9 mouse cellular contexts compared by ENCODE assay signal in the genomic region with DNA sequence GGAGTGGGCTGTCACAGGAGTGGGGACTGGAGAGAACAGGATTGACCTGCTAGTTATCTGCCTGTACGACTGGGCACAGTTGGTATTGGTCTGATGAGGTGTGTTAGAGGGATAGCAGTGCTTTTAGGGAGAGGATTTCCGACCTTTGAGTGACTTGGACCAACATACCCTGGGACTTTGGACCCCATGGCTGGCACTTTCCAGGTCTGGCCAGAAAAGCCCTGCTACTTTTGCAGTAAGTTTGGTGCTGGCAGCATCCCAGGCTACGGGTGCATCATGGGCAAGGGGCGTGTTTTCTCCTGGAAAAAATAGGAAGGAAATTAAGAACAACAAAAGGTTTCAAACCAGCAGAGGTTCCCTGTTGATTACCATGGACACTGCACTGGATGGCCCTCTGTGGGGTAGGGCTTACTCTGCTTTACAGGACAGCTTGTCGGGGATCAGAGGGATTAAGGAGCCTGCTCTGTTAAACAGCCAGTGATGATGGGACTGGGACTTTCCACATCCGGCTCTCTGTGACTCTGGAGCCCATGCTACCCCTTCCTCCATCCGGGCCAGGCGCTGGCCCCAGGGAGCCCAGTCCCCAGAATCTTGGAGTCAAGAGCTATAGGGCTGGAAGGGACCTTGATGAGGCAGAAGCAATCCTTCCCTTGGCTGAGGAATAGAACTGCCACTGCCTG. TPM values are rescaled to one million over a fixed set of nuclear protein-coding genes. Genes with fewer than 3 reads are reported as not detected.
DNase-seq lines count a peak whose midpoint lies in the region; ATAC-seq lines count a peak whose summit lies in the region.
"Had no signal": no experiment of that assay in that cellular context is flagged by ENCODE, and none has a peak within 500 bp of the region (broad histone marks: within the 10 kb centered on the region; RNA-seq: fewer than 3 reads in every experiment).

No protein-coding gene starts in this region.

- H3K27me3 ChIP-seq in heart, embryonic 10.5 days (ENCODE audit: insufficient read depth, poor library complexity, severe bottlenecking), result no peaks in the 10 kb centered on the region
- no peaks in the 10 kb centered on the region for H3K27me3 ChIP-seq in heart, embryonic 15.5 days

- no peaks in the 10 kb centered on the region for H3K9me3 ChIP-seq in heart, embryonic 10.5 days
- H3K9me3 ChIP-seq in heart, embryonic 15.5 days (replicated peaks), result no peaks in the 10 kb centered on the region

- DNase-seq in heart, embryonic 10.5 days (ENCODE audit: low spot score), result no peak
- DNase-seq in heart, postnatal 25 days (ENCODE audit: low spot score), result no peak
- peak; percentile 37 to 72 for DNase-seq in adrenal gland, postnatal 36 days
- DNase-seq in kidney, postnatal 4 days, result peak; percentile 59 to 77
- DNase-seq in yolk sac, embryonic 10.5 days (ENCODE audit: low spot score), result no peak
- DNase-seq in spleen, postnatal 14 days (ENCODE audit: low spot score in 2 of 2), result no peak
- DNase-seq in right cerebral cortex, postnatal 14 days, result no peak
- DNase-seq: thymus, adult 2 months had no signal

- H3K4me2 ChIP-seq in heart, embryonic 15.5 days, result no peak overlapping the region

- intact Hi-C loops in heart, postnatal 25 days (cut with DNase I), result no loop called here

- peaks cover 83% of the 10 kb centered on the region for H3K4me1 ChIP-seq in heart, embryonic 10.5 days
- H3K4me1 ChIP-seq in heart, embryonic 15.5 days (replicated peaks), result peaks cover 70% of the 10 kb centered on the region

- H3K9ac ChIP-seq in heart, embryonic 15.5 days, result peak overlapping the region; percentile 11; the same call in 1 of the 2 replicates

- 51% methylated on average over 8 of the region's 8 CpGs for WGBS in heart, embryonic 10.5 days
- 53% methylated on average over 8 of the region's 8 CpGs for WGBS in heart, embryonic 15.5 days

- ATAC-seq in heart, embryonic 15.5 days (replicated peaks; ENCODE audit: insufficient number of reproducible peaks, insufficient read depth, low FRiP score, low read depth), result no peak

- H3K36me3 ChIP-seq in heart, embryonic 10.5 days, result no peaks in the 10 kb centered on the region
- no peaks in the 10 kb centered on the region for H3K36me3 ChIP-seq in heart, embryonic 15.5 days

- peak overlapping the region; percentile 18; the same call in 1 of the 2 replicates for H3K4me3 ChIP-seq in heart, embryonic 10.5 days
- H3K4me3 ChIP-seq in heart, embryonic 15.5 days, result no peak overlapping the region

- peak overlapping the region; percentile 83 for H3K27ac ChIP-seq in heart, embryonic 10.5 days
- H3K27ac ChIP-seq in heart, embryonic 15.5 days, result peak overlapping the region; percentile 97

RNA-seq across cellular contexts. Expression of a gene that starts 4.4 kb away (rescaled TPM):
- 37.7 and 39.0 TPM in 2 replicates for polyA plus RNA-seq in heart, embryonic 10.5 days (2016; fragmentation: Nextera tagmentation; extraction: Ambion mirVana)
- 10 to 100 TPM; 37.6 to 38.7 TPM for total RNA-seq in heart, postnatal 25 days (2021)
- total RNA-seq in adrenal gland, postnatal 36 days (2021), result 10 to 100 TPM; 52.4 to 63.1 TPM
- polyA plus RNA-seq in heart, embryonic 15.5 days (2015; fragmentation: Nextera tagmentation; extraction: Ambion mirVana), result 20.6 and 27.2 TPM in 2 replicates

RNA-seq across cellular contexts. Expression of a gene that starts 11.8 kb away (rescaled TPM):
- 47.5 and 47.7 TPM in 2 replicates for polyA plus RNA-seq in heart, embryonic 10.5 days (2016; fragmentation: Nextera tagmentation; extraction: Ambion mirVana)
- 10 to 100 TPM; 10.7 to 12.1 TPM for total RNA-seq in heart, postnatal 25 days (2021)
- 10 to 100 TPM; 21.8 to 40.1 TPM for total RNA-seq in adrenal gland, postnatal 36 days (2021)
- 42.2 and 43.2 TPM in 2 replicates for polyA plus RNA-seq in heart, embryonic 15.5 days (2015; fragmentation: Nextera tagmentation; extraction: Ambion mirVana)

RNA-seq across cellular contexts. Expression of a gene that starts 39.3 kb away (rescaled TPM):
- polyA plus RNA-seq in heart, embryonic 10.5 days (2016; fragmentation: Nextera tagmentation; extraction: Ambion mirVana), result 26.3 and 39.5 TPM in 2 replicates
- 10 to 100 TPM; 15.2 to 17.6 TPM for total RNA-seq in heart, postnatal 25 days (2021)
- total RNA-seq in adrenal gland, postnatal 36 days (2021), result 10 to 100 TPM; 24.1 to 29.0 TPM
- polyA plus RNA-seq in heart, embryonic 15.5 days (2015; fragmentation: Nextera tagmentation; extraction: Ambion mirVana), result 28.0 and 37.7 TPM in 2 replicates

RNA-seq across cellular contexts. Expression of a gene that starts 49.8 kb away (rescaled TPM):
- 8.2 and 9.1 TPM in 2 replicates for polyA plus RNA-seq in heart, embryonic 10.5 days (2016; fragmentation: Nextera tagmentation; extraction: Ambion mirVana)
- 1 to 10 TPM; 1.1 to 1.7 TPM for total RNA-seq in heart, postnatal 25 days (2021)
- total RNA-seq in adrenal gland, postnatal 36 days (2021), result 10 to 100 TPM in 1 of 2 experiments, 1 to 10 TPM in 1; 9.7 to 15.2 TPM
- polyA plus RNA-seq in heart, embryonic 15.5 days (2015; fragmentation: Nextera tagmentation; extraction: Ambion mirVana), result 6.1 and 7.6 TPM in 2 replicates

RNA-seq across cellular contexts. Expression of a gene that starts 55.1 kb away (rescaled TPM):
- 2.0 and 3.1 TPM in 2 replicates for polyA plus RNA-seq in heart, embryonic 10.5 days (2016; fragmentation: Nextera tagmentation; extraction: Ambion mirVana)
- total RNA-seq in heart, postnatal 25 days (2021), result 1 to 10 TPM; 1.9 to 3.1 TPM
- 1 to 10 TPM; 2.9 to 3.8 TPM for total RNA-seq in adrenal gland, postnatal 36 days (2021)
- polyA plus RNA-seq in heart, embryonic 15.5 days (2015; fragmentation: Nextera tagmentation; extraction: Ambion mirVana), result 3.3 and 4.1 TPM in 2 replicates

Comparison
In these comparisons a context has a peak if more than half of its experiments do, and no peak if none do; other contexts are left out.
1. DNase-seq: peak in adrenal gland, postnatal 36 days (2 of 2) and kidney, postnatal 4 days (2 of 2); none in heart, embryonic 10.5 days (single experiment), heart, postnatal 25 days (single experiment), yolk sac, embryonic 10.5 days (single experiment), spleen, postnatal 14 days (0 of 2) and right cerebral cortex, postnatal 14 days (single experiment).